Mouse (Mus musculus): ENCODE data around the gene Creld1.

GRCm38 (mm10) chr6:113502801-113503200 is 19.7 kb downstream of the Creld1 start:
- TF ChIP-seq CTCF (IDR thresholded peaks at IDR 0.05; ENCODE audit: low read depth): no peak
- TF ChIP-seq EP300 (IDR thresholded peaks at IDR 0.05; ENCODE audit: low read depth): no peak
